Mouse (Mus musculus) heart, adult 11 months (tissue): ENCODE measurements around the gene Mapk8ip1.
A peak's percentile ranks its signal among the peaks of the same experiment; 100 is the strongest.

ENCODE experiments used
- DNase-seq: peaks from one replicate; pipeline ENCODE4 v3.0.0; 2022

Gene Mapk8ip1

DNA sequence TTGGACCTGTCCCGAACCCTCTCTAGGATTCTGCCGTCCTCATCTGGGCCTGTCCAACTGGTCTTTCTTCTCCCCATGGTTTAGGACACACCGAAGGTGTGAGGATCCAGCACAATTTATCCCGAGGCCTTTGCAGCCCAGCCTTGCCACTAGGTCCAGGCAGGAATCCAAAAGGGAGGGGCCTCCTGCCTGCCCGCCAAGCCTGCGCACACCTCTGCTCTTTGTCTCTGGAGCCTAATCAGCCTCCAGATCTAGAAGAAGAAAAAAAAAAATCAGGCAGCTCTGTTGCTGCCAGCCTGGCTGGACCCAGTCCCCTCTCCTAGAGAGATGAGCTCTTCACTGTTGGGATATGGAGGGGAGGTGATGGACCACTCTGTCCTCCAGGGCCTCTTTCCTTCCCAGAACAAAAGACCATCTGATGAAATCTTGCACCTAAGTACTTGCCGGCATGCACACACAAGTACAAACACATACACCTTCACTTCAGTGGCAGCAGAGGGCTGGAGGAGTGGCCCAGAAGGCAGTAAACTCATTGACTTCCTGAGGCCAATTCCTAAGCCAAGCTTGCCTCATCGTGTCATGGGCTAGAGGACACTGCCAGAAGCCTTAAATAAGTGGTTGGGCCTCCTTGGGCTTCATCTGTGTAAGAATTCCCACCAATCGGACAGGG lies 28.2 kb downstream of the Mapk8ip1 start:
- peak; percentile 90 for DNase-seq

DNA sequence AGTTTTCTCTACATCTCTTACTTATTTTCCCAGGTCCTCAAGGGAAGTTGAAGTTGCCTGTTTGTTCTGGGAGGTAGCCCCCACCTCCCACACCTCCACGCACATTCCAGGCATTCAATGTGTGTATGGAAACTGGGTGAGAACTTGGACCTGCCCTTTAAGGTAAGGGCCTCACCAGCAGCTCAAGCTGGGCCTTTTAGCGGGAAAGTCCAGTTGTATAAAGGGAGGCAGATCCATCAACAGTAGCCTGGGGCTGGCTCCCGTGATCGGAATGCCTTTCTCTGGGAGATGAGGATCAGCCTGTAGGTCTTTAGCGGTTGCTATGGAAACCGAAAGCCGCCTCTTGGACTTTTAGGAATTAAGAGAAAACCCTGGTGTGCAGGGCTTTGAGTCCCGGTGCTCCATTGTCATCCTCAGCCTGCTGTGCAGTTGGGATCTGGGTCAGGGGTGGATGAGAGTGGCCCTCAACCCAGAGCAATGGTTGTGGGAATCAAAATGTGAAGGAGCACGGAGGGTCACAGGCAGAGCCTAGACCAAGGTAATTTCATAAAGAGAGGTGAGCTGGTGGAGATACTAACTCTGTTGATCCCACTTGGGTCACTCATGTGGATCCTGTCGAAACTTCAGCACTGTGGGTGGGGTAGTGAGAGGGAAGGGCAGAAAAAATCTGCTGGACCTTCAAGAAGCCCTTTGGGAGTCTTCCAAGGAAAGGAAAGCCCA lies 28.9 kb downstream of the Mapk8ip1 start:
- DNase-seq, result no peak

DNA sequence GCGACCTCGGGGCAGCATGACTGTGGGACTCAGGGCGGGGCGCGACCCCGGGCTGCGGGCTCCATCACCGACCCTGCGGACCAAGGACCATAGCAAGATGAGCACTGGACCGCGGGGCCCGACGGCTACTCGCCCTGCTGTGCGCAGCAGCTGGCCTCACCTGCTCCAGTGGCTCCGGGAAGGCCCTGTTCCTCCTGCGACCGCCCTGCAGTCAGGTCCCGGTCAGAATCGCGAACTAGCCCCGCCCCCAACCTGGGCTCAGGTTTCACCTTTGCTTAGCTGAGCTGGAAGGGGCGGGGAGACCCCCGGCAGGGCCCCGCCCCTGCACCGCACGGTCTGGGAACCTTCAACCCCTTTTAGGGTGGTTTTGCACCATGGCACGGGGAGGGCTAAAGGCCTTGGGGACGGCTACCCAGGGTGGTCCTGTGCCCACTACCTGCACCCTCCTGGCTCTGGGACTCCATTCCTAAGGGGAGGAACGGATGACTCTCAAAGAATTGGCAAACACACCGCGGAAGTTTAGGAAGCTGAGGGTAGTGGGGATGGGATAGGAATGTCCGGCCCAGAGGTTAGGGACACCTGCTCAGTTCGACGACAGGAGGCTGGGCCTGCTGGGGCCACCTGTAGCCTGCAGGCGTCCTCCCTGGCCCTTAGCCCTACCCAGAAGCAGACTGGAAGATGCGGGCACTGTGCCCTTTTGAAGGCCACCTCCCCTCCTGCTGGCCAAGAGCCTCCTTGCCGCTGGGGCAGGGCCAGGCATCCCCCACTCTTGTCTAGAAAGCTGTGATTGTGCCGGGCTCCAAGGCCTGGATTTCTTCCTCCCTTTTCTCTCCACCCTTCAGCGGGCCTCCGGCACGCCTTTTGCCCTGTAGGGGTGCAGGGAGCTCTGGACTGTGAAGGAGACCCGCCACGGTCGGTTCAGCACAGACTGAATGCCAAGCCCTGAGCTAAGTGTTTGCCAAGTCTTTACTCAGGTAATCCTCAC lies 29.9 kb downstream of the Mapk8ip1 start:
- DNase-seq, result peak; percentile 91

DNA sequence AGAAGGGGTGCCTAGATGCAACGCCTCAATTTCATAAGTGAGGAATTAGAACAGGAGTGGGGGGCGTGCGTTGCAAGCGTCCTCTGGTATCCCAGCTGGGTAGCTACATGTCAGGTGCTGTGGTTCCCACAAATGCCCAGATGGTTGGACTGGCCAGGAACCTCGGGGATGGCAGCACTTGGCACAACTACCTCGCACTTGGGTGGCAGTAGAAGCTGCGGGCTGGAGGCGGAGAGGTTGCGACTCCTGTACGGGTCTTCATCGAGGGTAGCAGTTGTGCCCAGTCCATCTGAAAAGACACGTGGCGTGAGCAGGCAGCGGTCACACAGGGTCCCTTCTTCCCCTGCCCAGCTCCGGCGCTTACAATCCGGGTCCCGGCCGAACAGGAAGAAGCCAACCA lies 30.7 kb downstream of the Mapk8ip1 start:
- no peak for DNase-seq

DNA sequence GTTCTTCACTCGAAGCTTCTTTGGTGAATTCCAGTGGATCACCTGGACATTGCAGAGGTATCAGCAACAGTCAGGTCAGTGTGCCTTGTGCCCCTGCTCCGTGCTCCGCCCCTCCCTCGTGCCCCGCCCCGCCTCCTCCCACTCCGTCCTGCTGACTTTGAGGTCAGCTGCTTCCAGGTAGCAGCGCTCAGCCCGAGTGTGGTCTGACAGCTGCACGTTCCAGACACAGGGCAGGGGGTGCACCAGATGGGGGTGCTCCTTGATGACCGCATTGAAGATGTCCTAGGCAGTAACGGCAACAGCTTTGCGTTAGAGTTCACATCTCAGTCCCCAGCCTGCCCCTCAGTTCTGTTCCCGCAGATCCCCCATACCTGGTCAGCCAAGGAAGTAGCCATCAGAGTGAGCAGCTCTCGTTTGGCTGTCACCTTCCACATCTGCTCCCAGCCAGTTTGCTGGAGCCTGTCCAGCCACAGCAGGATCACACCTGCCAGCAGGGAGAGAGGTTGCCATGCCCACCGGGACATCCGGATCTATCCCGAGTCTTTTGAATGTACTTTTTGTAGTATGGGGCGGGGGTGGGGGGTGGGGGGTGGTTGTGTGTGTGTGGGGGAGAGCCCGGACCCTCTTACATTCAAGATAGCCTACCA lies 33.6 kb downstream of the Mapk8ip1 start:
- DNase-seq, result peak; percentile 89

DNA sequence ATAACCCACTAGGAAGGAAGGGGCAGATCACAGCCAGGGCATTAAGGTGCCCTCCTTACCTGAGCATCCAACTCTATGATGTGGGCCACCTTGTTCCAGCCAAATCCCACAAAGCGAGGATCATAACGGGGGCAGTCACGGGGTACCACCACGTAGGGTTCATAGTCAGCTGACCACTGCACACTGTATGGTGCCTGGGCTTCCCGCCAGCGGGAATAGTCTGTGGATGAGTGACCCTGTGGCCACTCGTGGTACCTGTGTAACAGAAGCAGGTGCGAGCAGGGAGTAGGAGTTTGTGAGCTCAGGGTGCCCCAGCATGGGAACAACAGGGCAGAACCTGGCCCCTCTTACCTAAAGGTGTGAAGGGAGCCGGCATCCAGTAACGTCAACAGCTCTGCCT lies 35.5 kb downstream of the Mapk8ip1 start:
- DNase-seq, result peak; percentile 90

DNA sequence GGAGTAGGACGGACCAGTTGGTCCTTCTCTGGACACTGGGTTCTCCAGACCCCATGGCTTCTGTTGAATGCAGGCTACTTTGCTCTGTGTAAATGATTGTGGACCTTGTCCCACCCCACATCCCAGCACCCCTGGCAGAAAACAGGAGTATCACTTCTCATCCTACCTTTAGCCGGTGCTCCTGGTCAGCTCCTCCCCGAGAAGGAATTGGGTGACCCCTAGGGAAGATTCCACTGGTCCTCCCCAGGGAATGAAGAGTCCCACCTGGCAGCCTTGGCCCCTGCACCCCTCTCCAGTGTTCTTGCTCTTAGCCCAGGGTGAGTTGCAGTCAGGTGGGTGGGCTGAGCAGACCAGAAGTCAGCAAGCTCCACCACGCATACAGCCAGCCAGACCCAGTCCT lies 37.0 kb downstream of the Mapk8ip1 start:
- DNase-seq, result peak; percentile 87

DNA sequence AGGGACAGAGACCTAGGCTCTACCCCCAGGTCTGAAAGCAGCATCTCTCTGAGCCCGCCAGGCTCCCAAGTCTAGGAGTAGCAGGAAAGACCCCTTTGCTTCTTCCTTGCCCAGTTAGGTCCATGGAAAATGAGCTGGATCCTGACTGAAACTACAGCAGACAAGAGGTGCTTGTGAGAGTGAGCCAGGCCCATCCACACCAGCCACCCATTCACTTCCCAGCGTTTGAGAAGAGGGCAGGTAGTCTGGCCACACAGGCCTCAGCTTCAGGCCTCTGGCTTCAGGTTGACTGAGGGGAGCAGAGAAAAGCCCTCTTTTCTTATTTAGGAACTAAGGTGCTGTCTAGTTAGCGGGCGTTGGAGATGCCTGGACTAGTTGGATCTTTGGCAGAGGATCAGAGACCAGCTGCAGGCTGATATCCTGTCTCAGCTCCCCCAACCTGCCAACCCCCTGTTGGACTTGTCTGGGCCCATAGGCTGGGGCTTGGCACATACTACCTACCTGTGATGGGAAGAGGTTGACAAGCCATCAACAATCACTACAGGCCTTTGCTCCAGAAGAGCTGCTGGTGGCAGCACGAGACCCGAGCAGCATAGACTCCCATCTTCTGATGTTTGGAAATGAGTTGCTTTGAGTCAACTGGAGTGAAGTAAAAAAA lies 38.4 kb downstream of the Mapk8ip1 start:
- peak; percentile 83 for DNase-seq

DNA sequence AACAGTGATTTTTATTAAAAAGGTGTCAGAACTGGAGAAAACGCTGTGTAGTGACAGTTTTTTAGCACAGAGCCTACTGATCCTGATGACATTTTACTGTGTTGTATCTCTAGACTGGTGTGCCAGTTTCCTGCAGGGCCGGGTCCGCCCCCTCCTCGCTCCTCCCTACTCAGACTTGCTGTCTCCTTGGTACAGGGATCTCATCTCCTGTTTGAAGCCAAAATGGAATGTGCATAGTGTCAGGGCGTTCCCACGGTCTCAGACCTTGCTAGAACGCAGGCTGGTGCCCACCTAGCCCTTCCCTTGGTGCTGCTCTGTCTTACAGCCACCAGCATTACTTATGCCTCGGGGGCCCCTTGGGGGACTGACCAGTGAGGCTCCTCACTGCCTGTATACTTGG lies 39.3 kb downstream of the Mapk8ip1 start:
- DNase-seq, result peak; percentile 86

DNA sequence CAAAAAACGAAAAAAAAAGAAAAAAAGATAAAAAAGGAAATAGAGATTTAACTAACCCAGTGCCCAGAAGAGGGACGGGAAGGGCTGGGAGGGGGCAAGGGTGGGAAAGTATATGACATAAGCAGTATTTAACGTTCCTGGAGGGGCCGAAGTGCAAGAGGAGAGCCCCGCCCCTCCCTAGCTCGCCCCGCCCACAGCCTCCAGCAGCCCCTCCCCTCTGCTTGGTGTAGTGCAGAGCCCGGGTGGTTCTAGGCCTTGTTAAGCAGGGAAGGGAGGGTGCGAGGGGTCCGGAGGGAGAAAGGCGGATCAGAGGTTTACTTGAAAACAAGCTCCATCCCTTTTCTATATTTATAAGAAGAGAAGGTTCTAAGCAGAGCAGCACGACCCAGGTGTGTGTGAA lies 40.2 kb downstream of the Mapk8ip1 start:
- DNase-seq, result peak; percentile 65

DNA sequence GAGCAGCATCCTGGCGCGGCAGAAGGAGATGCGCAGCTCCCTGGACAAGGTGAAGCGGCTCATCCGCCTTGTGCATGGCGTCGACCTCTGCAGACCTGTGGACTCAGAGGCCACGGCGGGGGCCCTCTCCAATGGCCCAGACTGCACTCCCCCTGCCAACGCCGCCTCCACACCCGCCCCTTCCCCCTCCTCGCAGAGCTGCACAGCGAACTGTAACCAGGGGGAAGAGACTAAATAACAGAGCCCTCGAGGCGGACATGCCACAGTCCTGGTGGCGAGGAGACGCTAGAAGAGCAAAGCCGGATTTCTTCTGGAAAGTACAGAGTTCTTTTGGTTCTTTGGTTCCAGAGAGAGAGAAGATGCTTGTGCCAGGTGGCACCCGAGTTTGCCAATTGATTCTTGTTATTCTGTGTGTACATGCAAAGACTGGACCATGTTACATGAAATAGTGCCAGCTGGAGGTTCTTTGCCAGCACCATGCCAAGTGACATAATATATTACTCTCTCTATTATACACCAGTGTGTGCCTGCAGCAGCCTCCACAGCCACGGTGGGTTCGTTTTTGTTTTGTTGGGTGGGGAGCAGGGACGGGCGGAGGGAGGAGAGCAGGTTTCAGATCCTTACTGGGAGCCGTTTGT lies 40.8 kb downstream of the Mapk8ip1 start:
- peak; percentile 81 for DNase-seq

DNA sequence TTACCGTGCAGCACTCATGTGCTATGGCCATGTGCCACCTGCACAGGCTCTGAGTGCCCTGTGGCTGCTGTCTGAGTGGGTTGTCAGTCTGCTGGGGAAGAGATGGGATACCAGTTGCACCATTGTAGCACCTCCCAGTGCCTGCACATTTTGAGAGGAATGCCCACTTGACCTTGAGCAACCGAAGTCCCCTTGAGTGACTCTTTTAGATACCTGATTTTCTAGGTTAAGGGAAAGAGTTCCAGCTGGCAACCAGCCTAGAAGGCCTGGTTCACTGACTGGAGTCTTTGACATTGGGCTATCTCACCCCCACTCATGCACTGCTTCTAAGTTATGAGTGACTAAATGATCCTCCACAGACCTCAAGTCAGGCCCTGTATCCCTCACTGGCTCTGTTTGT lies 41.8 kb downstream of the Mapk8ip1 start:
- peak; percentile 91 for DNase-seq

DNA sequence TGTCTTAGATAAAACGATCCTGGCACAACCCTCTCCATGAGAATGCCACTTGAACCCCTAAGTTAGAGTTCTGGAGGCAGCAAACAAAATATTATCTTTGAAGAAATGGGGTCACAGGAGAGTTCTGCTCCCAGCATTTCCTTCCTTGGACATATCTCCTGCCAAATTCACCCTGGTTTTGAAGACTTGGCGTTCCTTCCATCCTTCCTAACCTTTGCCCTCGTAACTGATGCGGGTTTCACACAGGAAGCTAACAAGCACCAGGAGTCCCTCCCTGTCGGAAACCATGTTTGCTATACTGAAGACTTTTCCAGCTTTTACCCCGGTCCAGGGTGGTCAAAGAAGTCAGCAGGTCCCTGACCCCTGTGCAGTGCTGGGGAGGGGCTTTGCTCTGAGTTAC lies 46.8 kb downstream of the Mapk8ip1 start:
- DNase-seq, result peak; percentile 96

DNA sequence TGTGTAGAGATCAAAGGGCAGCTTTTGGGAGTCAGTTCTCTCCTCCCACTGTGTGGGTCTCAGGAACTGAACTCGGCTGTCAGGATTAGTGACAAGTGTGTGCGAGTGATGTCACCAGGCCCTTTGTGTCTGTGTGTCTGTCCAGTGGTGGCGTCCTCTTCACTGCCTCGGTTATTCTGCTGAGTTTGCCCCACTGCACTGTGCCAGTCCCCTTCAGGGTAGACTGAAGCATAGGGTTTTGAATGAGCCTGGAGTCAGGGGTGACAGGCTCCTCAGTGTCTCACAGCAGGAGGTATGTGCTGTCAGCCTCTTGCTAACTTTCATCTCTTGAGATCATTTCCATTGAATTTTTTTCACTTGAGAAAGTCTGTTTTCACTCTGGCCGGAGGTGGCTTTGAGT lies 47.7 kb downstream of the Mapk8ip1 start:
- DNase-seq, result peak; percentile 82

DNA sequence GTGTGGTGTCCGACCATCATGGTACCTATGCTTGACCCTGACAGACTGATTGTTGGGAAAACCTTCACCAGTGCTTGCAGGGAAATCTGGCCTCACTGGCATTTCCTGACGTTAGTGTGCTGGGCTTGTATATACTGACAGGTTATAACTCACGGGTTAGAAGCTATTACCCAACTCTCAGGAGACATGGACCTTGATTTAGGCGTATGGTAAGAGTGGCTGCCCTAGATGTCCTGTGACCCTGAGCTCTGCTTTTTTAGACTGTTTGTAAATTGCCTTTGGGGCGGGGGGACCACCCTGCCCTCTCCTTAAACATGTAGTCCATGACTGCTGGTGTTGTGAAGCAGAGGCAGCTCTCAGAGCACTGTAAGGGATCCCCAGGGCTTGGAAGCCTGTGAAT lies 50.4 kb downstream of the Mapk8ip1 start:
- DNase-seq, result no peak

DNA sequence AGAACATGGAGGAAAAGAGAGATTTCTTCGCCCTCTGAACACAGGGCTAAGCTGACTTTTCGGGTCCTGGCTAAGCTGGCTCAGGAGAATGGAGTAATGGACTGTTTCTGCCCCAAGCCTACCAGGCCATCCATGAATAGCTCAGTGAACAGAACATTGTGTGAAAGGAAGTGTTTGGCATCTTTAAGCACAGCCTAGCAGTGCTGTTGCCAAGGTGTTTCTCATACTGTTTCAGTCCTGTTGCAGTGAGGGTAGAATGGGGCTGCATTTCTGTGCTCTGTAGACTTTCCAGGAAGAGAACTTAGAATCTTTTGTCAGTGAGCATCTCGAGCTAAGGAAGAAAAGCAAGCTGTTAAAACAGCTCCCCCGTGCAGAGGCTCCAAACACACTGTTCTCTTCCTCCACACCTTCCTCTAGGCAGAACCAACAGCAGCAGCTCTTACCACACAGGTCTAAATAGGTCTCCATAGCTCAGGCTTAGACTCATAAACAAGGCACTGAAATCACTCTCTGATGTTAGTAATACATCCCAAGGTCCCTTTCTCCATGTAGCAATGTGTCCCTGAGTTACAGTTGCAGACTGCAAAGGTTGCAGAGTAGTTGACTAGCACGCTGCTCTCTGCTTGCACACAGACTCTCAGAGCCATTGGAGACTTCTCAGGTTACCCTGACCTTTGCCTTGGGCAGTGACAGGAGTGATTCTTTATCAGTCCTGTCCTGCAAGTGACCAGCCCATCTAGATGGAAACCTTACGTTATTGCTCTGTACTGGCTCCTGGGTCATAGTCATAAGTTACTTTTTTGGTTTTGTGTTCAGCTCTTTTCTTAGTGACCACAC lies 51.3 kb downstream of the Mapk8ip1 start:
- peak; percentile 37 for DNase-seq

DNA sequence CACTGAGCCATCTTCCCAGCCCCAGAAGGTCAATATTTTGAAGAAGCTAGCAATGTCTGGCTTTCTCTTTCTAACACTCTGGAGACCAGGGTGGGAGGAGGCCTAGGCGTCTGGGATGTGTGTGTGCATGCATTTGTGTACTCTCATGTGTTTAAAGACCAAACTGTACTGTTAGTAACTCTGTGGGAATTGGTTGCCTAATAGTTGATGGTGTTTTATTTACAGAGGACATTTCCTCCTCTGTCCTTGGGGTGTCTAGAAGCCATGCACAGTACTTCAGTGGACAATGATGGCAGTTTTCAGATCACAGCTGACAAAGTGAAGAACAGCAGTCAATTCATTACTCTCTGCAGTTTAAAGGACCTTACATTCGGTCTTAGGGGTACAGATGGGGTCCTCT lies 53.9 kb downstream of the Mapk8ip1 start:
- DNase-seq, result peak; percentile 59

DNA sequence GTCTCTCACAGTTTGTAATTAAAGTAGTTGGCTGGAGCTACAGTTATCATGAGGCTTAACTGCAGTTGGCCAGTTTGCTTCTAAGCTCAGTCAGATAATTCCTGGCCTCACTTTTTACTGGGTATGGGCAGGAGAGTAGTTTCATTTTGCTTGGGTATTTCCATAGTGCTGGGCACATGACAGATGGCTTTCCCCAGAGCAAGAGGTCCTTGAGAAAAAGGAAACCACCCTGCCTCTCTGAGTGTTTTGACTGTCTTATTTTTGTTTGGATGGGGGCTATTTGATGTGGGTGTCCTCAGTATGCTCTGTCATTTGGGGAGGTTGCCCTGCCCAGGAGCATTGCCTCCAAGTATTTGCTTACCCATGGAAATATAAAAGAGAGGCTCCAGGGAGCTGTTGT lies 58.6 kb downstream of the Mapk8ip1 start:
- DNase-seq, result peak; percentile 63
